Mouse (Mus musculus): ENCODE measurements around the gene Pip4k2a. TPM values are rescaled to one million over a fixed set of nuclear protein-coding genes. Genes with fewer than 3 reads are reported as not detected.

Pip4k2a gene
- polyA plus RNA-seq, 1 experiment from 2014 or later = 12.0 TPM

- H3K4me2 ChIP-seq (replicated peaks; ENCODE audit: low read depth) = no peak overlapping the region
- H3K9me3 ChIP-seq (ENCODE audit: control insufficient read depth) = no peaks in the 10 kb centered on the region
- no peak for TF ChIP-seq CTCF (IDR thresholded peaks at IDR 0.05; ENCODE audit: low read depth)
- ATAC-seq = no peak
- no peak overlapping the region for H3K4me3 ChIP-seq (ENCODE audit: low read depth, low read length)
- WGBS = 50% methylated on average over 5 of the region's 5 CpGs
- no peaks in the 10 kb centered on the region for H3K36me3 ChIP-seq (ENCODE audit: control insufficient read depth, insufficient read depth)
- no peaks in the 10 kb centered on the region for H3K27me3 ChIP-seq (replicated peaks; ENCODE audit: control insufficient read depth, insufficient read depth, low read length)
- no peak overlapping the region for H3K27ac ChIP-seq (ENCODE audit: low read depth, low read length)
- H3K4me1 ChIP-seq (replicated peaks; ENCODE audit: control insufficient read depth, insufficient read depth, low read length) = no peaks in the 10 kb centered on the region
- no peak overlapping the region for H3K9ac ChIP-seq (ENCODE audit: low read depth, low read length)
Measured at GRCm38 (mm10) chr2:18861607-18862158, 136.2 kb downstream of the Pip4k2a start.

- no peak for TF ChIP-seq CTCF (IDR thresholded peaks at IDR 0.05; ENCODE audit: low read depth)
- no peaks in the 10 kb centered on the region for H3K36me3 ChIP-seq (ENCODE audit: control insufficient read depth, insufficient read depth)
- 68% methylated on average over 9 of the region's 9 CpGs for WGBS
Measured at GRCm38 (mm10) chr2:18860686-18861085, 137.2 kb downstream of the Pip4k2a start.

GRCm38 (mm10) chr2:18857952-18858351, 140.0 kb downstream of the Pip4k2a start:
- 99% methylated on average over 3 of the region's 3 CpGs for WGBS
- Histone ChIP-seq H3K9ac (ENCODE audit: low read depth, low read length) (no peak overlapping the region), H3K4me1 (replicated peaks; ENCODE audit: control insufficient read depth, insufficient read depth, low read length) (no peaks in the 10 kb centered on the region), H3K36me3 (ENCODE audit: control insufficient read depth, insufficient read depth) (no peaks in the 10 kb centered on the region), H3K27me3 (replicated peaks; ENCODE audit: control insufficient read depth, insufficient read depth, low read length) (no peaks in the 10 kb centered on the region), H3K4me2 (replicated peaks; ENCODE audit: low read depth) (no peak overlapping the region), H3K27ac (ENCODE audit: low read depth, low read length) (no peak overlapping the region), H3K9me3 (ENCODE audit: control insufficient read depth) (no peaks in the 10 kb centered on the region), H3K4me3 (ENCODE audit: low read depth, low read length) (no peak overlapping the region)
- TF ChIP-seq CTCF (IDR thresholded peaks at IDR 0.05; ENCODE audit: low read depth) = no peak
- ATAC-seq = no peak

More at GRCm38 (mm10) chr2:18860686-18861085, 137.2 kb downstream of the Pip4k2a start:
- Histone ChIP-seq H3K9ac (ENCODE audit: low read depth, low read length) (no peak overlapping the region), H3K4me1 (replicated peaks; ENCODE audit: control insufficient read depth, insufficient read depth, low read length) (no peaks in the 10 kb centered on the region), H3K4me2 (replicated peaks; ENCODE audit: low read depth) (no peak overlapping the region), H3K27ac (ENCODE audit: low read depth, low read length) (no peak overlapping the region), H3K9me3 (ENCODE audit: control insufficient read depth) (no peaks in the 10 kb centered on the region), H3K4me3 (ENCODE audit: low read depth, low read length) (no peak overlapping the region), H3K27me3 (replicated peaks; ENCODE audit: control insufficient read depth, insufficient read depth, low read length) (no peaks in the 10 kb centered on the region)
- ATAC-seq = no peak

- Histone ChIP-seq H3K27me3 (replicated peaks; ENCODE audit: control insufficient read depth, insufficient read depth, low read length) (no peaks in the 10 kb centered on the region), H3K9me3 (ENCODE audit: control insufficient read depth) (no peaks in the 10 kb centered on the region), H3K27ac (ENCODE audit: low read depth, low read length) (no peak overlapping the region), H3K4me1 (replicated peaks; ENCODE audit: control insufficient read depth, insufficient read depth, low read length) (no peaks in the 10 kb centered on the region), H3K36me3 (ENCODE audit: control insufficient read depth, insufficient read depth) (no peaks in the 10 kb centered on the region), H3K4me2 (replicated peaks; ENCODE audit: low read depth) (no peak overlapping the region), H3K4me3 (ENCODE audit: low read depth, low read length) (no peak overlapping the region), H3K9ac (ENCODE audit: low read depth, low read length) (no peak overlapping the region)
- 83% methylated on average over 13 of the region's 13 CpGs for WGBS
- ATAC-seq = no peak
- TF ChIP-seq CTCF (IDR thresholded peaks at IDR 0.05; ENCODE audit: low read depth) = no peak
Measured at GRCm38 (mm10) chr2:18856461-18856860, 141.5 kb downstream of the Pip4k2a start.

- no peaks in the 10 kb centered on the region for H3K36me3 ChIP-seq (ENCODE audit: control insufficient read depth, insufficient read depth)
- no peaks in the 10 kb centered on the region for H3K4me1 ChIP-seq (replicated peaks; ENCODE audit: control insufficient read depth, insufficient read depth, low read length)
- ATAC-seq = no peak
- H3K4me2 ChIP-seq (replicated peaks; ENCODE audit: low read depth) = no peak overlapping the region
- 43% methylated on average over 8 of the region's 8 CpGs for WGBS
- TF ChIP-seq CTCF (IDR thresholded peaks at IDR 0.05; ENCODE audit: low read depth) = no peak
- H3K9ac ChIP-seq (ENCODE audit: low read depth, low read length) = no peak overlapping the region
- H3K27me3 ChIP-seq (replicated peaks; ENCODE audit: control insufficient read depth, insufficient read depth, low read length) = no peaks in the 10 kb centered on the region
- no peak overlapping the region for H3K27ac ChIP-seq (ENCODE audit: low read depth, low read length)
- no peaks in the 10 kb centered on the region for H3K9me3 ChIP-seq (ENCODE audit: control insufficient read depth)
- no peak overlapping the region for H3K4me3 ChIP-seq (ENCODE audit: low read depth, low read length)
Measured at GRCm38 (mm10) chr2:18855246-18855645, 142.7 kb downstream of the Pip4k2a start.

GRCm38 (mm10) chr2:18853345-18853744, 144.6 kb downstream of the Pip4k2a start:
- Histone ChIP-seq H3K27me3 (replicated peaks; ENCODE audit: control insufficient read depth, insufficient read depth, low read length) (no peaks in the 10 kb centered on the region), H3K9ac (ENCODE audit: low read depth, low read length) (no peak overlapping the region), H3K4me3 (ENCODE audit: low read depth, low read length) (no peak overlapping the region), H3K27ac (ENCODE audit: low read depth, low read length) (no peak overlapping the region), H3K36me3 (ENCODE audit: control insufficient read depth, insufficient read depth) (0 out of 2 replicates have a peak, but pooled peaks cover 5% of the 10 kb centered on the region), H3K9me3 (ENCODE audit: control insufficient read depth) (no peaks in the 10 kb centered on the region), H3K4me1 (replicated peaks; ENCODE audit: control insufficient read depth, insufficient read depth, low read length) (no peaks in the 10 kb centered on the region), H3K4me2 (replicated peaks; ENCODE audit: low read depth) (no peak overlapping the region)
- WGBS = 78% methylated on average over 5 of the region's 5 CpGs
- no peak for TF ChIP-seq CTCF (IDR thresholded peaks at IDR 0.05; ENCODE audit: low read depth)
- ATAC-seq = no peak

- no peak overlapping the region for H3K27ac ChIP-seq (ENCODE audit: low read depth, low read length)
- ATAC-seq = no peak
- no peak overlapping the region for H3K9ac ChIP-seq (ENCODE audit: low read depth, low read length)
- WGBS = 34% methylated on average over 8 of the region's 8 CpGs
- H3K36me3 ChIP-seq (ENCODE audit: control insufficient read depth, insufficient read depth) = peaks cover 10% of the 10 kb centered on the region
- H3K4me3 ChIP-seq (ENCODE audit: low read depth, low read length) = no peak overlapping the region
- no peak for TF ChIP-seq CTCF (IDR thresholded peaks at IDR 0.05; ENCODE audit: low read depth)
- H3K27me3 ChIP-seq (replicated peaks; ENCODE audit: control insufficient read depth, insufficient read depth, low read length) = no peaks in the 10 kb centered on the region
- H3K9me3 ChIP-seq (ENCODE audit: control insufficient read depth) = no peaks in the 10 kb centered on the region
- H3K4me2 ChIP-seq (replicated peaks; ENCODE audit: low read depth) = no peak overlapping the region
- H3K4me1 ChIP-seq (replicated peaks; ENCODE audit: control insufficient read depth, insufficient read depth, low read length) = no peaks in the 10 kb centered on the region
Measured at GRCm38 (mm10) chr2:18850657-18851056, 147.3 kb downstream of the Pip4k2a start.

Data from intestine, postnatal 0 days (tissue).